Comparison of ENCODE assay signal across 29 mouse cellular contexts in genomic region chr9:123595194-123595593, GRCm38 (mm10). TPM values are rescaled to one million over a fixed set of nuclear protein-coding genes. Genes with fewer than 3 reads are reported as not detected.
"Had no signal": no experiment of that assay in that cellular context is flagged by ENCODE, and none has a peak within 500 bp of the region (broad histone marks: within the 10 kb centered on the region; RNA-seq: fewer than 3 reads in every experiment).

No protein-coding gene starts in this region.

- H3K4me1 ChIP-seq: limb, embryonic 10.5 days; limb, embryonic 12.5 days; limb, embryonic 13.5 days; limb, embryonic 15.5 days; liver, embryonic 12.5 days; liver, embryonic 13.5 days; liver, embryonic 15.5 days; lung, embryonic 15.5 days; midbrain, embryonic 10.5 days; midbrain, embryonic 12.5 days; midbrain, embryonic 13.5 days; midbrain, embryonic 15.5 days; neural tube, embryonic 12.5 days had no signal

- H3K27ac ChIP-seq: limb, embryonic 10.5 days; limb, embryonic 12.5 days; limb, embryonic 13.5 days; limb, embryonic 15.5 days; liver, embryonic 12.5 days; liver, embryonic 13.5 days; liver, embryonic 14.5 days; liver, embryonic 15.5 days; lung, embryonic 15.5 days; macrophage; midbrain, embryonic 10.5 days; midbrain, embryonic 12.5 days; midbrain, embryonic 13.5 days; midbrain, embryonic 15.5 days; neural tube, embryonic 12.5 days had no signal

- H3K9me3 ChIP-seq: limb, embryonic 10.5 days; limb, embryonic 12.5 days; limb, embryonic 13.5 days; limb, embryonic 15.5 days; liver, embryonic 12.5 days; liver, embryonic 13.5 days; liver, embryonic 15.5 days; lung, embryonic 15.5 days; megakaryocyte, embryonic 14.5 days; midbrain, embryonic 10.5 days; midbrain, embryonic 12.5 days; midbrain, embryonic 13.5 days; midbrain, embryonic 15.5 days; neural tube, embryonic 12.5 days had no signal

- DNase-seq: left cerebral cortex, postnatal 4 days; liver; liver, embryonic 13.5 days; liver, postnatal 0 days; lung, adult 18-20 months; lung, adult 2 months; lung, embryonic 14.5 days; lung, postnatal 10 days; lung, postnatal 14 days; lung, postnatal 36 days; lung, postnatal 4 days; midbrain, embryonic 14.5 days had no signal

- H3K4me3 ChIP-seq: limb, embryonic 10.5 days; limb, embryonic 12.5 days; limb, embryonic 13.5 days; limb, embryonic 15.5 days; liver, embryonic 12.5 days; liver, embryonic 13.5 days; liver, embryonic 15.5 days; lung, embryonic 15.5 days; megakaryocyte, embryonic 14.5 days; midbrain, embryonic 10.5 days; midbrain, embryonic 12.5 days; midbrain, embryonic 13.5 days; midbrain, embryonic 15.5 days; myocyte; neural tube, embryonic 12.5 days had no signal

- H3K9ac ChIP-seq: limb, embryonic 12.5 days; limb, embryonic 13.5 days; limb, embryonic 15.5 days; liver, embryonic 12.5 days; liver, embryonic 13.5 days; liver, embryonic 14.5 days; liver, embryonic 15.5 days; liver, postnatal 0 days; lung, embryonic 14.5 days; lung, embryonic 15.5 days; midbrain, embryonic 12.5 days; midbrain, embryonic 13.5 days; midbrain, embryonic 15.5 days; neural tube, embryonic 12.5 days had no signal

- H3K27me3 ChIP-seq: limb, embryonic 12.5 days; limb, embryonic 13.5 days; limb, embryonic 15.5 days; liver, embryonic 12.5 days; liver, embryonic 13.5 days; liver, embryonic 15.5 days; lung, embryonic 15.5 days; megakaryocyte, embryonic 14.5 days; midbrain, embryonic 12.5 days; midbrain, embryonic 13.5 days; midbrain, embryonic 15.5 days; neural tube, embryonic 12.5 days had no signal

RNA-seq across cellular contexts. Expression of gene Slc6a20b, which starts 37.2 kb away (rescaled TPM):
- total RNA-seq: liver, adult 2 months had no signal
- polyA plus RNA-seq: liver, adult 2 months had no signal
